Mouse (Mus musculus): Measurements from ENCODE around the gene Klhl42. TPM values are rescaled to one million over a fixed set of nuclear protein-coding genes. Genes with fewer than 3 reads are reported as not detected.
A peak's percentile ranks its signal among the peaks of the same experiment; 100 is the strongest.

Gene Klhl42
- total RNA-seq, 1 experiment from 2014 or later = 14.9 TPM

DNA sequence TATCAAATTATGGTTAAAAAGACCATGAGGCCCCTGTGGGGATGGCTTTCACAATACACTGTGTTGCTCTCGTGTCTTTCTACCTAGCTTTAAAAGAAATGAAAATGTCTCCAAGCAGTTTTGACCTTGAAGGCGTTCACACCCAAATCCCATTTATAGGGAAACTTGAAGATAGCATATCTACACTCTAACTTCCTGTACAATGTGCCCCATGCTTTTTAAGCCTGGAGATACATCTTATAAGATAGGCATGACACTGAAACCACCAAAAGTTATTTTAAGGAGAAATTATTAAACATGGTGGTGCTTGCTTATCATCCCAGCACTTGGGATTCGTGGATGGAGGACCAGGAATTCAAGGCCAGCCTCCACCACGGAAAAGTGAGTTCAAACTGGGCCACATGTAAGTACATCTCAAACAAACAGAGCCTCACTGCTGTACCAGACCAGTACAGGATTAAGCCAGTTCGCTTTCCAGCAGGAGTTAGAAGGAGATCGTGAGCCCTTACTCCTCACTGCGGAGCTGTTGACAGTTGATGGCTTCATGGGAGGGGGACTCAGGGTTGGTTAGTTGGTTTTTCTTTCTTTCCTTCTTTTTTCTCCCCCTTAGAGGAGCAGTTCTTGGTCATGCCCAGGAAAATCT, 5.7 kb upstream of the Klhl42 start:
- no peak for ATAC-seq (ENCODE audit: extremely low read depth, insufficient number of reproducible peaks, low FRiP score, poor library complexity, severe bottlenecking)

- ATAC-seq (ENCODE audit: extremely low read depth, insufficient number of reproducible peaks, low FRiP score, poor library complexity, severe bottlenecking) = no peak
Observed at GRCm38 (mm10) chr6:147086594-147087225, 4.5 kb upstream of the Klhl42 start, which contains the start of gene Mansc4. TSS of gene Mansc4 (minus strand) at chr6:147087032.

- no peak for ATAC-seq (ENCODE audit: extremely low read depth, insufficient number of reproducible peaks, low FRiP score, poor library complexity, severe bottlenecking)
Observed at GRCm38 (mm10) chr6:147087736-147088135, 3.4 kb upstream of the Klhl42 start.

DNA sequence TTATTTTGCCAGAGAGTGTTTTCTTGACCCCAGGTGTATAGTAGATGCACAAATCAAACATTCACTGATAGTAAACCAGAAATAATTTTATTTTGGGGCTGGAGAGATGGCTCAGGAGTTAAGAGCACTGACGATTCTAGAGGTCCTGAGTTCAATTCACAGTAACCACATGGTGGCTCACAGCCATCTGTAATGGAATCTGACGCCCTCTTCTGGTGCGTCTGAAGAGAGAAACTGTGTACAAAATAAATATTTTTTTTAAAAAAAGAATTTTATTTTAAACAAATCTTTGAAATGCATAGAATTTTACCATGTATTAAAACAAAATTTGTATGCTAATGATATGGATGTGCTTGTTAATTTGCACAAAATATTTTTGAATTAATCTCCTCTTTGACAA, 2.7 kb upstream of the Klhl42 start:
- ATAC-seq (ENCODE audit: extremely low read depth, insufficient number of reproducible peaks, low FRiP score, poor library complexity, severe bottlenecking) = no peak

DNA sequence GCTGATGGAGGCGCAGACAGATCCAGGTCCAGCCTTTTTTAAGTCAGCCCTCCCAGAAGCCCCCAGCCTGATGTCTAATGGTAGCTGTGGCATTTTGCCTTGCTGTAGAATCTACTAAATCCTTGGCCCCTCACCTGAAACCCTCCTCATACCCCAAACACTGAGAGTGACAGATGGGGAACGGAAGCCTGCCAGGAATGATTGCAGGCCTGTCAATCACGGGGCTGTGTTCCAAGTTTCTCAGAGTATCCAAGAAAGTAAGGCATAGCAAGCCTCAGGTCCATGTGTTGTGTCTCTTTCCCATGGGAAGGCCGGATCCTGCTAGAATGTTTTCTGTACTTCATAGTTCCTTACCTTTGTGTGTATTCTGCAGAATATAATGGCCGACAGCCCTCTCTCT, 988 bp upstream of the Klhl42 start:
- ATAC-seq (ENCODE audit: extremely low read depth, insufficient number of reproducible peaks, low FRiP score, poor library complexity, severe bottlenecking) = no peak

GRCm38 (mm10) chr6:147092136-147092535, 957 bp downstream of the Klhl42 start:
- ATAC-seq (ENCODE audit: extremely low read depth, insufficient number of reproducible peaks, low FRiP score, poor library complexity, severe bottlenecking) = no peak

DNA sequence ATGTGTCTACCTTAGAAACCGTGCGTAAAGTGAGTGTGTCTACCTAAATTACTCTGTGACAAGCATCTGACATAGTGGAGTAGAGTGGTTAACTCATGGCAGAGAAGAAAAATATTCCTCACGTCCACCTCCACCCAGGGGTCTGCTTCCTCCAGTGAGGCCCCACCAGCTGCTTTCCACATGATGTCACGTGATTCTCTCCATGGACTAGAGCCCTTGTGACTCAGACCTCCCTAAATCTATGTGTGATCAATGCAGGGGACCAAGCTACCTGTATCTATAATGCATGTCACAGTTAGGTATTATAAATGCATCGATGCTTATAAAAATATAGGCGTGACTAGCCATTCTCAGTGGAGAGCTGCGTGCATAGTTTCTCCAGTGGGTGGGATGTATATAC, 3.6 kb downstream of the Klhl42 start:
- ATAC-seq (ENCODE audit: extremely low read depth, insufficient number of reproducible peaks, low FRiP score, poor library complexity, severe bottlenecking) = no peak

DNA sequence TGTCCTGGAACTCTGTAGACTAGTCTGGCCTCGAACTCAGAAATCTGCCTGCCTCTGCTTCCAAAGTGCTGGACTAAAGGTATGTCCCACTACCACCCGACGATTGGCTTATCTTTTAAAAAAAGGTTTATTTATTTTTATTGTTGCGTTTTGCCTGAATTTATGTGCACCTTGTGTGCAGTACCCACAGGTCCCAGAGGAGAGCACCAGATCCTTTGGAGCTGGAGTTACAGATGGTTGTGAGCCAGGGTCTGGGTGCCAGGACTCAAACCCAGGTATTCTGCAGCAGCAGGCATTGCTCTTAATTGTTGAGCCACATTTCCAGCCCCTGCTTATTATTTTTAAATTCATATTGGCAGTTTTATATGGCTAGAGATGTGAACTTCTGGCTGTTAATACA, 4.9 kb downstream of the Klhl42 start:
- no peak for ATAC-seq (ENCODE audit: extremely low read depth, insufficient number of reproducible peaks, low FRiP score, poor library complexity, severe bottlenecking)

GRCm38 (mm10) chr6:147096934-147097333, 5.8 kb downstream of the Klhl42 start:
- ATAC-seq (ENCODE audit: extremely low read depth, insufficient number of reproducible peaks, low FRiP score, poor library complexity, severe bottlenecking) = no peak

DNA sequence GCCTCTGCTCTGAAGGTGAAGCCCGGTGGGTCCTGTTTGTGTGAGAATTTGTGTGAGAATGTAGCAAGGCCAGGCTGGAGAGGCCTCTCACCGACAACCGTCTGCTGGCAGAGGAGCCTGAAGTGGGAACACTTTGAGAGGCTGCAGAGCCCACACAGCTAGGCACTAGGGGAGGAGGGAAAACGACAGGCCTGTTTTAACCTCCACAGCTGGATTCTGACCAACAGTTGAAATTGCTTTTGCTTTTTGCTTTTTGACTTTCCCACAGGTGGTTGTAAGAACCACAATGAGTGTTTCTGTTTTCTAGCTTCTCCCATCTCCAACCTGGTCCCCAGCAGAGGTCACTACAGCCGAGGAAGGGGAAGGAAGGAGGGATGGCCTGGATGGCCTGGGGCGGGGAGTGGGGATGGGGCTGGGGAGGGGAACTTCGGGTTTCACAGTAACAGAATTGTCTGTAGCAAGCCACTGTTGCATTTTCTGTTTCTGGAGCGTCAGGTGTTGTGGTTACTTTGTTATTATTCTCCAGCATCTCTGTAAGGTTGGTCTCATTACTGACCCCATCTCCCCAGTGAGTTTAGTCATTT, 6.3 kb downstream of the Klhl42 start:
- no peak for ATAC-seq (ENCODE audit: extremely low read depth, insufficient number of reproducible peaks, low FRiP score, poor library complexity, severe bottlenecking)

- peak; percentile 82 for ATAC-seq (ENCODE audit: extremely low read depth, insufficient number of reproducible peaks, low FRiP score, poor library complexity, severe bottlenecking)
Observed at GRCm38 (mm10) chr6:147099458-147100277, 8.5 kb downstream of the Klhl42 start.

- ATAC-seq (ENCODE audit: extremely low read depth, insufficient number of reproducible peaks, low FRiP score, poor library complexity, severe bottlenecking) = no peak
Observed at GRCm38 (mm10) chr6:147102293-147102692, 11.1 kb downstream of the Klhl42 start.

DNA sequence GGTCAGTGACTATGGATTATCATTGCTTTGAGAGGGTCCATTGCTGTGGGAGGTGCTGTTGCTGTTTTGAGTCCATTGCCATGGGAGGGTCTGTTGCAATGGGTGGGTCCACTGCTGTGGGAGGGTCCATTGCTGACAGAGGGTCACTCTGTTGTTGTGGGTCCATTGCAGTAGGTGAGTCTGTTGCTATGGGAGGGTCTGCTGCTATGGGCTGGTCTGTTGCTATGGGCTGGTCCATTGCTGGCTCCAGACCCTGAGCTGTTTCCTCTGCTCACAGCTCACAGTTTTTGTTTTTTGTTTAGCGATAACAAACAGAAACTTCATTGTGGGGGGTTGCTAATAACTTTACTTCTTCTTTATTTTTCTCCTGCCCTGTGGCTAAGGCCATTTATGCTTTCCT, 14.3 kb downstream of the Klhl42 start:
- ATAC-seq (ENCODE audit: extremely low read depth, insufficient number of reproducible peaks, low FRiP score, poor library complexity, severe bottlenecking) = no peak

DNA sequence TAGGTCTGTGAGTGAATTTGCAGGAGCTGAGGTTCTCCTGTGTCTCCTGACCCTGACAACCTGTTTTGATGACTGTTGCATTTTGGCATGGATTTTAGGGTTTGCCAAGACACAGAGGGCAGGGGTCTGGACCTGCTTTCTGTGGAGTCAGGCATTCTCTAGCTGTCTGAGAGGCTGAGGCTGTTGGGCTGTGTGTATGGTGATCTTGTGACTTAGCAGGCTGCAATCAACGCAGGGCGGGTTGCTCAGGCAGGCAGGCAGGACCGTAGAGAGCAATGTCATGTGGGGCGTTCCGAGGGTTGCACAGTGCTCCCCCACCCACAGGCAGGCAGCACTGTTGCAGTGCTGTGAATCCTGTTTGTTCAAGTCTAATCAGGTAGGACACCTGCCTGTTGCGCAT, 15.5 kb downstream of the Klhl42 start:
- no peak for ATAC-seq (ENCODE audit: extremely low read depth, insufficient number of reproducible peaks, low FRiP score, poor library complexity, severe bottlenecking)

DNA sequence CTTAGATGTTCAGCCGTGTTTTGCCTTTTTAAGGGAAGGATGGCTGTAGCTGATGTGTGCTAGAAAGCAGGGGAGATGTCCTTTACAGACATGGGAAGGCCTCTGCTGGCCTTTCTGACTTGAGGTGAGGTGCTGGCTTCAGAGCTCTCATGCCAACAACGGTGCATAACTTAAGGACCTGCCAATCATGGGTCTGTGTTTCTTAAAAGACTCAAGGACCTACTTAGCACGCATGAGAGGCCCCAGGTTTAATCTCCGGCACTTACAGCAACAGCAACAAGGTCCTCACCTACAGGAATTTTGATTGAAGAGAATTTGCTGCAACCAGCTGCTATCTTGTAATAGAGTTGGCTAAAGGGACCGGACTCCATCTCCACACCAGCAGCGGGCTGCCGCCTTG, 18.1 kb downstream of the Klhl42 start:
- no peak for ATAC-seq (ENCODE audit: extremely low read depth, insufficient number of reproducible peaks, low FRiP score, poor library complexity, severe bottlenecking)

DNA sequence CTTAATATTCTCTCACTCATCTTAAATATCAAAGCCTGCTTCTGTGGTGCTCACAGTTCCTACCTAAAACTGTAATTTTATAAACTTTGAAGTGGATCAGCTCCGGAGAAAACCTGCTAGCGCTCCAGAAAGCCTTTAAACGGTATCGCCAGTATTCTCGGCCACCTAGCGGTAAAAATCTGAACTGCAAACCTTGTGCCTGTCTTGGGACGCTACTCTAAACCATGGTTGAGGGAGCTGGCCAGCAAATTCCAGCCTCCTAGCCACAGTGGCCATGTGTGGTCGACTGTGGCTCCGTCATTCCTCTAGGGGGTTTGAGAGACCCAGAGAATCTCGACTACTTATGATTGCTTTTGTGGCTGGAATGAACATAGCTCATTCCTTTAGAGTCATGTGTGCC, 25.4 kb downstream of the Klhl42 start:
- ATAC-seq (ENCODE audit: extremely low read depth, insufficient number of reproducible peaks, low FRiP score, poor library complexity, severe bottlenecking) = peak; percentile 60

GRCm38 (mm10) chr6:147117764-147118163, 26.6 kb downstream of the Klhl42 start:
- ATAC-seq (ENCODE audit: extremely low read depth, insufficient number of reproducible peaks, low FRiP score, poor library complexity, severe bottlenecking) = no peak

DNA sequence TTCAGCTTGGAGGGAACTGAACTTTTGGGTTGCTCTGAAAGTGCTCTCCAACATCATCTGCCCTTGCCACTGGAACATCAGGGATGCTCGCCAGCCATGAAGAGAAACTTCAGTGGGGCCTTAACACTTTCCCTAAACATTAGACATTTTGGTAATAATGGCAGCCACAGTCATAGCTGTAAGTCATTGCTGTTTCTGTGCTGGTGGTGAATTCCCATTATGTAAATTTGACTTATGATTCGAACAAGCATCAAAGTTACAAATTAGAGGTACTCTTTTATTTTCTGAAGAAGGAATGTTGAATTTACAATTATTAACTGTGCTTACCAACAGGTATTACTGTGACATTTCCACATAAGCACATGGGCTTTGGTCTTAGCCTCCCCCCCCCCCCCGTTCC, 27.0 kb downstream of the Klhl42 start:
- ATAC-seq (ENCODE audit: extremely low read depth, insufficient number of reproducible peaks, low FRiP score, poor library complexity, severe bottlenecking) = no peak

GRCm38 (mm10) chr6:147121320-147121719, 30.1 kb downstream of the Klhl42 start:
- no peak for ATAC-seq (ENCODE audit: extremely low read depth, insufficient number of reproducible peaks, low FRiP score, poor library complexity, severe bottlenecking)

DNA sequence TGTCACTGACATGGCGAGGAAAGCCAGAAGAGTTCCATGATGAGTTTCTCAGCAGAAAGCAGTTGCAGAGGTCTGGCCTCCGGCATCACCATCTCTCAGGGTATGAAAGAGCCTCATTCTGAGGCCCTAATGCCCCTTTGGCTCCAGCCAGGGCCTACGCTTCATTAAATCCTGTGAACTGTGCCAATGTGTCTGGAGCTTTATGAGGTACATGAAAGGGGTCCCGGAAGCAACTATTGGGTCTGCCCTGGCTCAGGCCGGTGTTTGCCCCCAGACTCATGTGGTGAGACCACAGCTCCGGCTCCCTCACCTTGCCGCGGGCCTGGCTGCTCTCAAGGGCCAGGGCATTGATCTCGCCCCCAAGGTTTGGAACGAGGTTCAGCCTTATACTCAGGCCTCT, 36.1 kb downstream of the Klhl42 start:
- no peak for ATAC-seq (ENCODE audit: extremely low read depth, insufficient number of reproducible peaks, low FRiP score, poor library complexity, severe bottlenecking)

Measured in neutrophil, adult 5-6 weeks (primary cell).